Mouse (Mus musculus) CH12.LX (cell line): ENCODE data around the gene Gpr108. TPM values are rescaled to one million over a fixed set of nuclear protein-coding genes. Genes with fewer than 3 reads are reported as not detected.

Source experiments
- DNase-seq: peaks from one replicate; pipeline ENCODE4 v3.0.0-alpha.2; 2013; ENCODE audit errors: extremely low read depth
- H3K27ac ChIP-seq: 2 replicates; pipeline ENCODE4 v1.5.1; 2012; ENCODE audit warnings: low read depth, mild to moderate bottlenecking, control low read depth, moderate library complexity; ENCODE audit not compliant: insufficient read depth
- H3K27me3 ChIP-seq: replicated peaks from 2 replicates; pipeline ENCODE3; 2012; ENCODE audit warnings: inconsistent platforms
- H3K36me3 ChIP-seq, 2 experiments: replicated peaks in 1 of 2; 2 replicates each; pipeline versions ENCODE3 to v1.6.1; 2012; ENCODE audit warnings: inconsistent platforms in 1 of 2, low read length in 1 of 2, mild to moderate bottlenecking in 1 of 2, mixed read lengths in 1 of 2, moderate library complexity in 1 of 2; ENCODE audit not compliant: control insufficient read depth in 1 of 2, insufficient read depth in 1 of 2
- H3K4me1 ChIP-seq, 2 experiments: 2 replicates each; pipeline ENCODE4 v1.6.1; 2012; ENCODE audit warnings: inconsistent platforms in 1 of 2, moderate library complexity in 1 of 2; ENCODE audit not compliant: insufficient read depth in 2 of 2, control insufficient read depth in 1 of 2
- H3K4me2 ChIP-seq: 2 replicates; pipeline ENCODE4 v1.6.1; 2012; ENCODE audit warnings: low read depth, mild to moderate bottlenecking, control low read depth; ENCODE audit not compliant: poor library complexity, insufficient read depth, severe bottlenecking
- H3K4me3 ChIP-seq, 3 experiments: fragments of 150-350 bp in 1 of 3; sonication (generic) in 1 of 3; replicated peaks in 1 of 3; 2 replicates each; pipeline versions ENCODE3 to v1.5.1; 2011 to 2012; ENCODE audit warnings: low read depth in 2 of 3, low read length in 2 of 3, mild to moderate bottlenecking in 2 of 3, moderate library complexity in 2 of 3, control low read depth in 1 of 3, improper control_type of control experiment in 1 of 3, inconsistent platforms in 1 of 3, mixed read lengths in 1 of 3; ENCODE audit not compliant: poor library complexity in 1 of 3
- H3K79me2 ChIP-seq: replicated peaks from 2 replicates; pipeline ENCODE4 v1.6.1; 2012; ENCODE audit warnings: mild to moderate bottlenecking, moderate library complexity; ENCODE audit not compliant: control insufficient read depth, poor library complexity, insufficient read depth, severe bottlenecking; ENCODE audit errors: extremely low read depth
- H3K9ac ChIP-seq: 2 replicates; pipeline ENCODE4 v1.6.1; 2012; ENCODE audit warnings: low read depth, mild to moderate bottlenecking, control low read depth, moderate library complexity; ENCODE audit not compliant: insufficient read depth
- H3K9me3 ChIP-seq: replicated peaks from 2 replicates; pipeline ENCODE3; 2012; ENCODE audit warnings: low read length, inconsistent platforms, mixed read lengths
- BHLHE40 ChIP-seq: IDR thresholded peaks from 2 replicates; pipeline ENCODE4 v1.6.1; 2011; ENCODE audit warnings: mild to moderate bottlenecking, low read depth, low read length, improper control_type of control experiment
- GABPA ChIP-seq: IDR thresholded peaks from 2 replicates; pipeline ENCODE4 v1.6.1; 2012; ENCODE audit warnings: low read depth, low read length, improper control_type of control experiment, inconsistent platforms; ENCODE audit not compliant: insufficient replicate concordance
- KAT2A ChIP-seq: IDR thresholded peaks from 2 replicates; pipeline ENCODE4 v1.6.1; 2012; ENCODE audit warnings: low read length, improper control_type of control experiment, inconsistent platforms; ENCODE audit not compliant: insufficient replicate concordance
- MXI1 ChIP-seq: IDR thresholded peaks from 2 replicates; pipeline ENCODE4 v1.6.1; 2011; ENCODE audit warnings: mild to moderate bottlenecking, low read depth, low read length, improper control_type of control experiment
- NELFE ChIP-seq: IDR thresholded peaks from 2 replicates; pipeline ENCODE4 v1.6.1; 2011; ENCODE audit warnings: low read depth, low read length, improper control_type of control experiment
- PAX5 ChIP-seq: IDR thresholded peaks from 2 replicates; pipeline ENCODE4 v1.6.1; 2012; ENCODE audit warnings: low read length, inconsistent platforms, mixed read lengths
- POLR2A ChIP-seq: IDR thresholded peaks from 2 replicates; pipeline ENCODE4 v1.6.1; 2011; ENCODE audit warnings: low read depth, mild to moderate bottlenecking, improper control_type of control experiment, low read length
- RAD21 ChIP-seq: IDR thresholded peaks from 2 replicates; pipeline ENCODE4 v1.6.1; 2011; ENCODE audit warnings: low read depth, mild to moderate bottlenecking, low read length, improper control_type of control experiment, moderate library complexity
- SIN3A ChIP-seq: IDR thresholded peaks from 2 replicates; pipeline ENCODE4 v1.6.1; 2012; ENCODE audit warnings: low read length, improper control_type of control experiment, inconsistent platforms
- TBP ChIP-seq: conservative IDR thresholded peaks from 2 replicates; pipeline ENCODE4 v1.6.1; 2011; ENCODE audit warnings: low read depth, low read length, improper control_type of control experiment
- TCF12 ChIP-seq: IDR thresholded peaks from 2 replicates; pipeline ENCODE4 v1.6.1; 2014; ENCODE audit warnings: low read depth, mild to moderate bottlenecking, inconsistent platforms, low read length, improper control_type of control experiment
- USF2 ChIP-seq: conservative IDR thresholded peaks from 2 replicates; pipeline ENCODE4 v1.6.1; 2011; ENCODE audit warnings: low read depth, low read length, improper control_type of control experiment
- ZNF384 ChIP-seq: IDR thresholded peaks from 2 replicates; pipeline ENCODE4 v1.6.1; 2012; ENCODE audit warnings: low read depth, low read length, improper control_type of control experiment, inconsistent platforms
- dilution Hi-C: fragments of 300-500 bp; cut with MboI; formaldehyde crosslinking; loops from 2 replicates; pipeline ENCODE4 v1.14.3; 2020; ENCODE audit warnings: low sequenced_read_pairs; ENCODE audit not compliant: extremely low pct_unique_long_range_greater_than_20kb, extremely low pct_ligation_motif_present
- in situ Hi-C: fragments of 300-500 bp; cut with MboI; formaldehyde crosslinking; loops from 3 replicates; pipeline ENCODE4 v1.14.3; 2019; ENCODE audit warnings: low sequenced_read_pairs, low pct_ligation_motif_present, low pct_unique_long_range_greater_than_20kb, mixed read lengths
- polyA plus RNA-seq: library from polyadenylated mRNA; unstranded; fragments of >175 nt; gene quantifications from 2 replicates; pipeline ENCODE4 v1.2.1, GENCODE M21; 2012; ENCODE audit warnings: low read depth; ENCODE audit not compliant: insufficient read length
- total RNA-seq, 2 experiments: library from RNA; depleted of rRNA; stranded (reverse); fragments of 300-350 nt in 1 of 2; fragments of >200 nt in 1 of 2; gene quantifications; 2 replicates each; pipeline ENCODE4 v1.2.3; 2012 to 2014

The Gpr108 gene
- total and polyA plus RNA-seq, 3 experiments = 20.2 to 32.0 (median 25.0) TPM

DNA sequence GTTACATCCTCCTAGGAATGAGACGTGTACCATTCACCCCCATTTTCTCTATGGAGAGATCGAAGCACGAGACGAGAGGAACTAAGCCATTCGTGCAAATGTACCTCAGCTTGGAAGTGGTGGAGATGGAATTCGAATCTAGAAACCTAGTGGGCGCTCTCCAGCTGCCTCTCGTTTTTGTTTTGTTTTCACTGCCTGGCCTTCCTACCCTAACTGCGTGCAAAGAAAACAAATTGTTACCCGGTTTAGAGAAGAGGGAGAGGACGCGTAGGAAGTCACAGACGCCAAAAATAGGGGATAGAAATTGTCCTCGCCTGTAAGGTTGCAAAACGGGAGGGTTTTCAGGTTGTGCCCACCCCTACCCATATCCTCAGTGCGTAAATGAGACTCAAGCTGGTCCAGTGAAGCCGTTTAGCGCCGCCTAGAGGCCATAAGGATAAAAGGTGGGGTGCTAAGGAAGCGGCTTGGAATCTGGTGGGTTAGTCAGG is 28.4 kb upstream of the Gpr108 start (continued):
- TF ChIP-seq TBP (no peak), NELFE (peak; percentile 57; the same call in 1 of the 2 replicates), BHLHE40 (peak; percentile 47), ZNF384 (no peak), PAX5 (no peak), KAT2A (no peak), RAD21 (peak; percentile 57)

GRCm38 (mm10) chr17:57275997-57276351 is 27.7 kb upstream of the Gpr108 start:
- Histone ChIP-seq H3K4me2 (peak overlapping the region; percentile 87), H3K9me3 (no peaks in the 10 kb centered on the region), H3K9ac (peak overlapping the region; percentile 17; the same call in 1 of the 2 replicates), H3K4me3 (peak overlapping the region; percentile 61 to 74 (median 62)), H3K27ac (peak overlapping the region; percentile 1; the same call in 1 of the 2 replicates), H3K36me3 (no peaks in the 10 kb centered on the region), H3K27me3 (peaks cover 3% of the 10 kb centered on the region), H3K4me1 (peaks cover 11 to 41% of the 10 kb centered on the region in 2 experiments; a peak in 3 of 4 replicates), H3K79me2 (peaks cover 10% of the 10 kb centered on the region)
- dilution Hi-C loops (no loop called here), in situ Hi-C loops (no loop called here)
- no peak for TF ChIP-seq PAX5
- TF ChIP-seq SIN3A = 0 out of 2 replicates have a peak, but pooled peaks have one; percentile 14
- TF ChIP-seq TCF12 = no peak
- no peak for TF ChIP-seq GABPA
- no peak for DNase-seq

DNA sequence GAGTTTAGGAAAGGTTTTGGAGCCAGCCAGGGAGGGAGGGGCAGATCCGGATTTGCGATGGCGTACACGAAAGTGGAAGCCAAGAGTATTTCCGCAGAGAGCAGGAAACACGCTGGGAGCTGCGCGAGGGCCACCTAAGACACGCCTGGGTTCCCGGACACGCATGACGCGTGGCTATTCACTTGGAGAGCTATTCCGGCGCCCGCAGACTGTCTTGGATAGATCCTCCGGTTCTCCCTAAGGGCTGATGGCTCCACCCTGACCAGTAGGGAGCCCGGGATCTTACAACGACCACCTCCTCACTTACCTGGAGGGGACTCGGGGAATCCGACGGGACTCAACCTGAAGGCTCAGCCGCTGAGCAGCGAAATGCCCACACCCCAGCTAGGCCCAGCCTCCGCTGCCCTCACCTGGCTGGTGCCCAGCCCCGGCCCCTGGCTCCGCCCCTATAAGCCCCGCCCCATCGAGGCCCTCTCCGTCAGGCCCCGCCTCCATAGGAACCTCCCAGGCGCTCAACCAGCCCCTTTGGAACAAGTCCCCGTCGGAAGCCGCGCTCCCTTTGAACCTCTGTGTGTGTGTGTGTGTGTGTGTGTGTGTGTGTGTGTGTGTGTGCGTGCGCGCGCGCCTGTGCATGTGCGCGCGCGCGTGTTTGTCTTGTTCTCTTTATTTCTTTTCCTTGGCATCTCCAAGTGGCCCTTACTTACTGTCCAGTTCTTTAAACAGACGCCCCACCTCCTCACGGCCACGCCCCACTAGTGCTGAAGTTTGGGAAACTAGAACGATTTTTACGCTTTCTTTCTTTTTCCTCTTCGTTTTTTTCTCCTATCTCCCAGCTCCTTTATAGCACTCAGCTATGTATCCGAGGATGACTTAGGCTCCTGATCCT is 27.1 kb upstream of the Gpr108 start:
- in situ Hi-C loops = no loop called here
- Histone ChIP-seq H3K9ac (peak overlapping the region; percentile 24; the same call in 1 of the 2 replicates), H3K4me3 (peak overlapping the region; percentile 61 to 69 (median 62)), H3K79me2 (peaks cover 4% of the 10 kb centered on the region; the same call in 1 of the 2 replicates), H3K27ac (no peak overlapping the region), H3K4me1 (peaks cover 11 to 35% of the 10 kb centered on the region in 2 experiments; a peak in 3 of 4 replicates), H3K36me3 (no peaks in the 10 kb centered on the region), H3K9me3 (no peaks in the 10 kb centered on the region), H3K4me2 (peak overlapping the region; percentile 87), H3K27me3 (peaks cover 3% of the 10 kb centered on the region)
- DNase-seq = peak; percentile 81
- peak; percentile 21; the same call in 1 of the 2 replicates for TF ChIP-seq SIN3A
- TF ChIP-seq POLR2A = peak; percentile 51
- TF ChIP-seq USF2 = no peak
- 0 out of 2 replicates have a peak, but pooled peaks have one; percentile 27 for TF ChIP-seq TCF12
- peak; percentile 37; the same call in 1 of the 2 replicates for TF ChIP-seq MXI1
- dilution Hi-C loops = no loop called here
